Mouse (Mus musculus): ENCODE data around the gene Mbd6.

- TF ChIP-seq TAL1 (IDR thresholded peaks at IDR 0.05; ENCODE audit: low read length) (no peak), GATA1 (IDR thresholded peaks at IDR 0.05; ENCODE audit: low read length) (no peak)
Measured at GRCm38 (mm10) chr10:127322178-127322577, 33.4 kb upstream of the Mbd6 start.

Measured in erythroblast, embryonic 14.5 days (primary cell).